Mouse (Mus musculus) cortical plate, adult 2 months (tissue): ENCODE results near the gene Sgsm1.

Experiments
- CTCF ChIP-seq: fragments of 200-500 bp; IDR thresholded peaks from 2 replicates; pipeline ENCODE4 v1.5.1; 2011; ENCODE audit warnings: mild to moderate bottlenecking, control low read depth, low read length; ENCODE audit not compliant: insufficient read depth; ENCODE audit errors: extremely low read depth
- POLR2A ChIP-seq: fragments of 200-500 bp; IDR thresholded peaks from 2 replicates; pipeline ENCODE4 v1.6.1; 2011; ENCODE audit warnings: mild to moderate bottlenecking, low read length, control low read depth; ENCODE audit not compliant: insufficient read depth; ENCODE audit errors: extremely low read depth

- TF ChIP-seq POLR2A, result no peak
- no peak for TF ChIP-seq CTCF
These were observed 114.7 kb downstream of the Sgsm1 start for GRCm38 (mm10) chr5:113195907-113196306.
